ENCODE assay signal across 8 mouse cellular contexts in genomic region chr8:47288866-47289541, GRCm38 (mm10).
DNase-seq lines count a peak whose midpoint lies in the region; ATAC-seq lines count a peak whose summit lies in the region.

No protein-coding gene starts in this region.

- no peaks in the 10 kb centered on the region for H3K9me3 ChIP-seq in hindbrain, embryonic 12.5 days (replicated peaks)

- no peaks in the 10 kb centered on the region for H3K36me3 ChIP-seq in hindbrain, embryonic 12.5 days

- H3K27me3 ChIP-seq in hindbrain, embryonic 12.5 days = no peaks in the 10 kb centered on the region

- peak overlapping the region; percentile 80 for H3K4me2 ChIP-seq in hindbrain, embryonic 12.5 days (replicated peaks)

- H3K9ac ChIP-seq in hindbrain, embryonic 12.5 days = peak overlapping the region; percentile 100

- peak overlapping the region; percentile 99 for H3K27ac ChIP-seq in hindbrain, embryonic 12.5 days

- WGBS in hindbrain, embryonic 12.5 days = under 1% methylated on average over 77 of the region's 97 CpGs

- DNase-seq in adrenal gland, adult 2 months = peak; percentile 91
- peak; percentile 68 to 69 for DNase-seq in cerebellum, postnatal 36 days
- peak; percentile 71 to 74 for DNase-seq in frontal cortex, postnatal 36 days (ENCODE audit: low spot score in 2 of 2)
- peak; percentile 54 to 68 for DNase-seq in layer of hippocampus, postnatal 25 days (ENCODE audit: extremely low spot score in 1 of 2, low spot score in 1 of 2)
- peak; percentile 77 for DNase-seq in lung, postnatal 10 days
- DNase-seq in right cerebral cortex, adult 2 months (ENCODE audit: low spot score in 2 of 2) = peak; percentile 59 to 76
- no peak for DNase-seq in spleen, postnatal 36 days (ENCODE audit: low spot score in 2 of 2)

- H3K4me1 ChIP-seq in hindbrain, embryonic 12.5 days = peaks cover 31% of the 10 kb centered on the region

- H3K4me3 ChIP-seq in hindbrain, embryonic 12.5 days = peak overlapping the region; percentile 80

- peak; percentile 84 for ATAC-seq in hindbrain, embryonic 12.5 days (ENCODE audit: low FRiP score)

Comparison
In these comparisons a context has a peak if more than half of its experiments do, and no peak if none do; other contexts are left out.
1. DNase-seq: peak in adrenal gland, adult 2 months (single experiment), cerebellum, postnatal 36 days (2 of 2), frontal cortex, postnatal 36 days (2 of 2), layer of hippocampus, postnatal 25 days (2 of 2), lung, postnatal 10 days (single experiment) and right cerebral cortex, adult 2 months (2 of 2); none in spleen, postnatal 36 days (0 of 2).